Mouse (Mus musculus) stomach, embryonic 16.5 days (tissue): Measurements from ENCODE around the gene Fam189a1. TPM values are rescaled to one million over a fixed set of nuclear protein-coding genes. Genes with fewer than 3 reads are reported as not detected.

ENCODE experiments used
- ATAC-seq: fragments of 200-750 bp; cut with Nextera tagmentation; 2 replicates; pipeline ENCODE4 v1.8.0; 2017; ENCODE audit warnings: moderate number of reproducible peaks, moderate TSS enrichment; ENCODE audit not compliant: insufficient read depth, low FRiP score
- H3K27ac ChIP-seq: fragments of 300-500 bp; sonication (generic); 2 replicates; pipeline ENCODE4 v1.5.1; 2014; ENCODE audit warnings: low read length
- H3K27me3 ChIP-seq: fragments of 300-500 bp; sonication (generic); 2 replicates; pipeline ENCODE4 v1.6.1; 2014; ENCODE audit warnings: low read length, control low read depth, mixed read lengths; ENCODE audit not compliant: control insufficient read depth, insufficient read depth
- H3K36me3 ChIP-seq: fragments of 300-500 bp; sonication (generic); 2 replicates; pipeline ENCODE4 v1.6.1; 2014; ENCODE audit warnings: low read length; ENCODE audit not compliant: control insufficient read depth, insufficient read depth
- H3K4me1 ChIP-seq: fragments of 300-500 bp; sonication (generic); 2 replicates; pipeline ENCODE4 v1.6.1; 2014; ENCODE audit warnings: low read length, control low read depth, mixed read lengths; ENCODE audit not compliant: control insufficient read depth, insufficient read depth
- H3K4me2 ChIP-seq: fragments of 300-500 bp; sonication (generic); 2 replicates; pipeline ENCODE4 v1.6.1; 2014; ENCODE audit warnings: low read depth, low read length, mixed read lengths
- H3K4me3 ChIP-seq: fragments of 300-500 bp; sonication (generic); replicated peaks from 2 replicates; pipeline ENCODE4 v1.5.1; 2014; ENCODE audit warnings: mild to moderate bottlenecking, low read length
- H3K9ac ChIP-seq: fragments of 300-500 bp; sonication (generic); 2 replicates; pipeline ENCODE4 v1.6.1; 2014; ENCODE audit warnings: low read length
- H3K9me3 ChIP-seq: fragments of 300-500 bp; sonication (generic); replicated peaks from 2 replicates; pipeline ENCODE4 v1.6.1; 2016; ENCODE audit warnings: low read length, control low read depth; ENCODE audit not compliant: control insufficient read depth
- WGBS: fragments of 180-500 bp; shearing (Covaris S2); extraction: QIAGEN DNeasy Blood & Tissue Kit; methylation state at CpG from one replicate; pipeline ENCODE4 v1.1.7; 2014; 5-methylcytosine and 5-hydroxymethylcytosine counted together
- polyA plus RNA-seq: library from polyadenylated mRNA; unstranded; fragments of >200 nt; fragmentation: Nextera tagmentation; extraction: Ambion mirVana; gene quantifications from 2 replicates; pipeline ENCODE4 v1.2.1, GENCODE M21; 2015

Fam189a1 gene
- polyA plus RNA-seq, 1 experiment from 2014 or later: 0.37 TPM

DNA sequence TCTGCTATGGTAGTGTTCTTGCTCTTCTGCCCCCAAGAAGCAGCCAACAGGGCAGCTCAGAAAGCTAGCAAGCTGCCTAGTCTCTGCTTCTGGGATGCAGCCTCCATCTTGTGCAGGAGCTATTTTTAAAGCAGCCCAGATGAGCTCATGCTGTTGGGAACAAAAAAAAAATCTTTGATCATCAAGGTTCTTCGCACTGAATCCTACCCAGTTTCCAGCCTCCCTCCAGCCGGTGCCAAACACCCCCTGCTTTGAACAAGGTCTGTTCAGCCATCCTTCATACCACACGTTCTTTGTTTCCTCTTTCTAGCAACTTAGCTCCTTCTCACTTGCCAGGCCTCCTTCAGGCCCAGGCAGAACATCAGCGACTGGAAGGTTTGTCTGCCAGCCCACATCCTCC lies 376.9 kb downstream of the Fam189a1 start:
- Histone ChIP-seq H3K9ac (no peak overlapping the region), H3K27ac (no peak overlapping the region), H3K36me3 (no peaks in the 10 kb centered on the region), H3K27me3 (no peaks in the 10 kb centered on the region), H3K4me2 (no peak overlapping the region), H3K4me1 (no peaks in the 10 kb centered on the region), H3K4me3 (no peak overlapping the region), H3K9me3 (no peaks in the 10 kb centered on the region)
- 71% methylated on average over 4 of the region's 4 CpGs for WGBS
- ATAC-seq: no peak

DNA sequence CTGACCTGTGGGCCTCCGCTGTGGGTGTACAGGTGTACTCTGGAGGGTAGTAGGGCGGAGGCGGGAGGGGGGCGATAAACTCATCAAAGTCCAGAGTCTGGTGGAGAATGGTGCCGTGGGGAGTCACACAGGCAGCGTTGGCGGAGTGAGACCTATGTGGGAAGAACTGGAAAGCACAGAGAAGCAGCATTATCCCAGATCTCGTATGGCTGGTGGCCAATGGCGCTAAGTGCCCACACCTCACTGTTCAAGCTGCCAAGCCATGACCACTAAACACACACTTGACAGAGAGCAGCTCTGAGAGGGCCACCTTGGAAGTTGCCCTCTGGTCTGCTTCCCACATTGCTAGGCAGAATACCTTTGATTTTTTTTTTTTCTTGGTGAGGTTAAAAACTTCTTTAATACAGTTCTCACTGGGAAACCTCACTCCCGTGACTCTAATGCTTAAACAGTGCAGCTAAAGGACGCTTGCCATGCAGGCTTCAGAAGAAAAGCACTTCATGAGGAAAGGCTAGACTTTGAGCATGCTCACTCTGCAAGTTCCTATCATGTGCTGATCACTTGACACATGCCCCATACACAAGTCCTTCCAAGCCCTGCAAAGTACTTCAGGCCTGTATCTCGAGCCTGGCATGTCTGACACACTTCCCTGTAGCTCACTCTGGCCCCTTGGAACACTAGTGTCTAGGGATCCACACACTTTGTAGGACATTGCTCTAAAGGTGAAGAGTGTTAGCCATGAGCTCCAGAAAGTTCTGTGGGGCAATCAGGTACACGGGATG lies 379.5 kb downstream of the Fam189a1 start:
- H3K27me3 ChIP-seq: no peaks in the 10 kb centered on the region
- H3K36me3 ChIP-seq: no peaks in the 10 kb centered on the region
- H3K9ac ChIP-seq: no peak overlapping the region
- H3K27ac ChIP-seq: no peak overlapping the region
- ATAC-seq: no peak
- no peak overlapping the region for H3K4me2 ChIP-seq
- H3K4me3 ChIP-seq: no peak overlapping the region
- no peaks in the 10 kb centered on the region for H3K4me1 ChIP-seq
- H3K9me3 ChIP-seq: no peaks in the 10 kb centered on the region
- 81% methylated on average over 13 of the region's 13 CpGs for WGBS

DNA sequence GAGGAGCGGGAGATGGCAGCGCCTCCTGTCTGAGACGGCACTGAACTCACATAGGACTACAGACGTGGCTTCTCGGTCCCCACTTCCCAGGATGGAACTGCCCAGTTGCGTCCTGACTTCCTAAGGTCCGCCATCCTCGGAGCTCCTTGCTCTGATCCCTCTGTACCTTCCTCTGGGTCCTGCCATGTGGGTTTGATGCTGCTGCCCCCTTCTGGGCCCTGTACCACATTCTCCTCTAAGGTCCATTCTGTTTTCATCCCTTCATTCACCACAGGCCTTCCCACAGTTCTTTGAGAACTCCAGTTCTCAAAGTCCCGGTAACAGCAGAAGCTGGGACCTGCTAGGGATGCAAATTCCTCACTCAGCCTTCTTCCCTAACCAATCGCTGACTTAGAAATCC lies 382.9 kb downstream of the Fam189a1 start:
- 51% methylated on average over 10 of the region's 10 CpGs for WGBS
- Histone ChIP-seq H3K4me1 (no peaks in the 10 kb centered on the region), H3K27me3 (no peaks in the 10 kb centered on the region), H3K4me2 (no peak overlapping the region), H3K27ac (no peak overlapping the region), H3K4me3 (no peak overlapping the region), H3K36me3 (no peaks in the 10 kb centered on the region), H3K9me3 (no peaks in the 10 kb centered on the region), H3K9ac (no peak overlapping the region)
- ATAC-seq: no peak

DNA sequence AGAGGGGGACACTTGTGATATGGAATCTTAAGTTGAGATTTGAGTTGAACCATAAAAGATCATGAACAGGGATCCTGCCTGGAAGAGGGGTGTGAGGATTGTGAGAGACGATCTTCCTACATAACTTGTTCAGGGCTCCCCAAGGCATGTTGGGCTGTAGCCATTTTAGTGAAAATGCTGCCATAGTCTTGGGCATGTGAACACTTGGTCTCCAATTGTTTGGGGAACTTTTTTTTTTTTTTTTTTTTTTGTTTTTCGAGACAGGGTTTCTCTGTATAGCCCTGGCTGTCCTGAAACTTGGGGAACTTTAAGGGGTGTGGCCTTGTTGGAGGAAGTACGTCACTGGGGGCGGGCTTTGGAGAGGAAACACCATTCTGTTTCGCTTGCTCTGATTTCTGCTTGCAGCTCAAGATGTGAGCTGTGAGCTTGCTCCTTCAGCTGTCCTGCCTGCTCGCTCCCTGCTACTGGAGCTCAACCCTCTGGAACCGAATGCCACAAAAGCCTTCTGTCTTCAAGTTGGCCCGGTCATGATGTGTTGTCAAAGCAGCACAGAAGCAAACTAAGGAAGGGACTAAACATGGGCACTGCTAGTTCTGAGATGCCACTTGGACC lies 385.5 kb downstream of the Fam189a1 start:
- H3K36me3 ChIP-seq: no peaks in the 10 kb centered on the region
- no peak for ATAC-seq
- no peak overlapping the region for H3K4me3 ChIP-seq
- no peak overlapping the region for H3K4me2 ChIP-seq
- no peak overlapping the region for H3K27ac ChIP-seq
- no peak overlapping the region for H3K9ac ChIP-seq
- WGBS: 77% methylated on average over 8 of the region's 8 CpGs
- no peaks in the 10 kb centered on the region for H3K4me1 ChIP-seq
- H3K27me3 ChIP-seq: no peaks in the 10 kb centered on the region
- H3K9me3 ChIP-seq: no peaks in the 10 kb centered on the region

DNA sequence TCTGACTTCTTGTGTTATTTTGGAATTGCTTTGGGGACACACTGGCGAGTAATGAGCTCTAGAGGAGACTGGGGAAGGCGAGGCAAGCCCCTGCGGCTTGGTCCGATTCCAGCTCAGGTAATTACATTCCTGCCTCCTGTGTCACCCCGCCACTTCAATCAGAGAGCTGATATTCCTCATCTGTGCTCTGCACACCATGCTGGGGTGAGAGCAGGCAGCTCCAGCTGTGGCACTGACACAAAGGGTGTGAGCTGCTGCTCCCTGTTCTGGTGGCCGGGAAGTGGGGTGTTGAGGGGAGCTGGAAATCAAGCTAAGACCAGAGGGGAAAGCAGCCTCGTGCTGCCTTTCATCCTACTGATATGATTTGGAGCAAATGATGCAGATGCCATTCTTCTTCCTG lies 386.6 kb downstream of the Fam189a1 start:
- Histone ChIP-seq H3K9me3 (no peaks in the 10 kb centered on the region), H3K27ac (no peak overlapping the region), H3K4me2 (no peak overlapping the region), H3K36me3 (no peaks in the 10 kb centered on the region), H3K9ac (no peak overlapping the region), H3K4me1 (no peaks in the 10 kb centered on the region), H3K4me3 (no peak overlapping the region), H3K27me3 (no peaks in the 10 kb centered on the region)
- ATAC-seq: no peak
- 49% methylated on average over 7 of the region's 7 CpGs for WGBS

DNA sequence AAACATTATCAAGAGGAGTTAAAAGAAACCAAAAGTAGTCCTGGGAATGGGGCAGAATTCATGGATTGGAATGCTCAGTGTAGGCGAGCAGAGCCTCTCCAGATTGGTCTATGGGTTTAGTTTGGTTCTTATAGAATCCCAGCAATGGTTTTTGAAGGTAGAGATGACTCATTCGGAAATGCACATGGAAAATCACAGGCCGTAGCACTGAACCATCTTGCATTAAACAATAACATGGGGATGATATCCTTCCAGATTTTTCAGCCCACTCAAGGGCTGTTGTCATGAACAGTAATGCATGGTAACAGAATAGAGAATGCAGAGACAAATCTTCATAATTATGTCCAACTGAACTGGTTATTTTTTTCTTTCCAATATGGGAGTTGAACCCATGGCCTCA lies 390.8 kb downstream of the Fam189a1 start:
- Histone ChIP-seq H3K27ac (no peak overlapping the region), H3K9ac (no peak overlapping the region), H3K9me3 (no peaks in the 10 kb centered on the region), H3K4me3 (no peak overlapping the region), H3K27me3 (no peaks in the 10 kb centered on the region), H3K36me3 (no peaks in the 10 kb centered on the region), H3K4me1 (no peaks in the 10 kb centered on the region), H3K4me2 (no peak overlapping the region)
- WGBS: 81% methylated on average over 3 of the region's 3 CpGs
- no peak for ATAC-seq

DNA sequence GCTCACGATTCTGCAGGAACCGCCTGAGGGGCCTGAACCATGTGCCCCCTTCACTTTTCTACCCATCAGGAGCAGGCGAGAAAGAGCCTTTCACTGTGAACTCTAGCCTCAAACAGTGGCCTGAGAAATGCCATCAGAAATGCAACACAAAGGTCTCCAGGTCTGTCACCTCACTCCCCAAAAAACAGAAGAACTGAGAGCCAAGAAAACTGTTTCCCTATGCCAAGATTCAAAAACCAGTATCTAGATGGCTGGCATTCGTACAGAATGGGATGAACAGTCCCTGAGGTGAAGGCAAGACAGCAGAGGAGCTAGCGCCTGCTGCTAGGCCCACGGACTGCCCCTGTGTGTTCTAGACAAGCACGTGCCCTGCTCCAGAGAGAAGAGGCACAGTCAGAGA lies 401.2 kb downstream of the Fam189a1 start:
- no peak for ATAC-seq
- Histone ChIP-seq H3K9me3 (no peaks in the 10 kb centered on the region), H3K27me3 (no peaks in the 10 kb centered on the region), H3K27ac (no peak overlapping the region), H3K4me2 (no peak overlapping the region), H3K36me3 (no peaks in the 10 kb centered on the region), H3K4me1 (no peaks in the 10 kb centered on the region), H3K9ac (no peak overlapping the region), H3K4me3 (no peak overlapping the region)
- WGBS: 87% methylated on average over 7 of the region's 7 CpGs

DNA sequence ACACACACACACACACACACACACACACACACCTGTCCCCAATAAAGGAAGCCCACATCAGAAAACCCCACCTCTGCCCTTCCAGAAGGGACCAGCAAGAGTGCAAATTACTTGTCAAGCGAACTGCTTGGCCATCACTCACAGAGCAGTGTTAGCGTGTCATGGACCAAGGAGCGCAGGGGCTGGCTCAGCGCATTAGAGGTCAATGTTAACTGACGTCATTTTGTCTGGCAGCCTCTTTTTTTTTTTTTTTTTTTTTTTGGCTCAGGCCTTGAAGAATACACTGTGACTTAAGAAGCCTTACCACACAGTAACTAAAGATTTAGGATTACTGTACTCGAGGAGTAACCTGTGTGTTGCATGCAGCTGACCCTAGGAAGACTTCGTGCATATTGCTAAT lies 402.2 kb downstream of the Fam189a1 start:
- Histone ChIP-seq H3K27ac (no peak overlapping the region), H3K9ac (no peak overlapping the region), H3K36me3 (no peaks in the 10 kb centered on the region), H3K9me3 (no peaks in the 10 kb centered on the region), H3K4me3 (no peak overlapping the region), H3K27me3 (no peaks in the 10 kb centered on the region), H3K4me1 (no peaks in the 10 kb centered on the region), H3K4me2 (no peak overlapping the region)
- 45% methylated on average over 7 of the region's 7 CpGs for WGBS
- no peak for ATAC-seq

DNA sequence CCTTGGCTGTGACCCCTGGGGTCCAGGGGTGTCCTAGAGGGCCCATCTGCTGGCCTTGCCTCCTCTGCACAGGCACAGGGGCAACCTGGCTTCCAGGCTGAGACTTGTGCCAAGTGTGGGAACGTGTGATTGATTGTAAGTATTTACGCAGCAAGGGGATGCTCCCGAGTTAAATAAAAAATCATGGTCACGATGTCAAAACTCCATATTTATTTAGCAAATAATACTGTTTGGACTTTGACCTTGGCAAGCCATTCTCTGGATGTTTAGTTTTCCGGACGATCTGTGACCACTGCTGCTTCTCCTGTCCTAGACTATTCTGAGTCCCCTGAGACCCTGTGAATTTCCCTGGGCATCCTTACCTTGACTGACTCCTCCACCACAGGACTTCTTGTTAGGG lies 402.7 kb downstream of the Fam189a1 start:
- no peak overlapping the region for H3K4me2 ChIP-seq
- 44% methylated on average over 6 of the region's 6 CpGs for WGBS
- no peak overlapping the region for H3K4me3 ChIP-seq
- H3K4me1 ChIP-seq: no peaks in the 10 kb centered on the region
- no peak for ATAC-seq
- no peaks in the 10 kb centered on the region for H3K27me3 ChIP-seq
- H3K36me3 ChIP-seq: no peaks in the 10 kb centered on the region
- H3K27ac ChIP-seq: no peak overlapping the region
- no peak overlapping the region for H3K9ac ChIP-seq
- no peaks in the 10 kb centered on the region for H3K9me3 ChIP-seq
